Mouse (Mus musculus) liver, embryonic 16.5 days (tissue): ENCODE results near the gene Ercc6l2. TPM values are rescaled to one million over a fixed set of nuclear protein-coding genes. Genes with fewer than 3 reads are reported as not detected.
"Not testable (repeated sequence)": the region's sequence is repeated elsewhere in the genome, so short reads cannot be mapped to it uniquely, and the experiment has no call there.

Experiments
- ATAC-seq: fragments of 200-750 bp; cut with Nextera tagmentation; 2 replicates; pipeline ENCODE4 v1.8.0; 2017; ENCODE audit warnings: low read depth, mild to moderate bottlenecking, moderate number of reproducible peaks, moderate library complexity
- H3K27ac ChIP-seq: fragments of 300-500 bp; sonication (generic); 2 replicates; pipeline ENCODE4 v1.5.1; 2014; ENCODE audit warnings: mild to moderate bottlenecking, low read length
- H3K27me3 ChIP-seq: fragments of 300-500 bp; sonication (generic); 2 replicates; pipeline ENCODE4 v1.6.1; 2014; ENCODE audit warnings: low read depth, low read length, mixed read lengths; ENCODE audit not compliant: control insufficient read depth, insufficient read depth
- H3K36me3 ChIP-seq: fragments of 300-500 bp; sonication (generic); 2 replicates; pipeline ENCODE4 v1.6.1; 2014; ENCODE audit warnings: mild to moderate bottlenecking; ENCODE audit not compliant: control insufficient read depth, insufficient read depth
- H3K4me1 ChIP-seq: fragments of 300-500 bp; sonication (generic); 2 replicates; pipeline ENCODE4 v1.6.1; 2014; ENCODE audit warnings: low read depth, low read length, mixed read lengths; ENCODE audit not compliant: control insufficient read depth
- H3K4me2 ChIP-seq: fragments of 300-500 bp; sonication (generic); 2 replicates; pipeline ENCODE4 v1.6.1; 2014; ENCODE audit warnings: low read depth, low read length, mixed read lengths
- H3K4me3 ChIP-seq: fragments of 300-500 bp; sonication (generic); 2 replicates; pipeline ENCODE4 v1.5.1; 2014; ENCODE audit warnings: low read depth, mild to moderate bottlenecking, low read length
- H3K9ac ChIP-seq: fragments of 300-500 bp; sonication (generic); 2 replicates; pipeline ENCODE4 v1.6.1; 2014; ENCODE audit warnings: low read depth, low read length
- H3K9me3 ChIP-seq: fragments of 300-500 bp; sonication (generic); replicated peaks from 2 replicates; pipeline ENCODE4 v1.6.1; 2016; ENCODE audit warnings: low read length; ENCODE audit not compliant: control insufficient read depth
- WGBS: fragments of 180-500 bp; shearing (Covaris S2); extraction: QIAGEN DNeasy Blood & Tissue Kit; methylation state at CpG from one replicate; pipeline ENCODE4 v1.1.7; 2014; ENCODE audit not compliant: insufficient replicate concordance; 5-methylcytosine and 5-hydroxymethylcytosine counted together
- polyA plus RNA-seq: library from polyadenylated mRNA; unstranded; fragments of >200 nt; fragmentation: Nextera tagmentation; extraction: Ambion mirVana; gene quantifications from 2 replicates; pipeline ENCODE4 v1.2.1, GENCODE M21; 2015

The Ercc6l2 gene
- polyA plus RNA-seq, 1 experiment from 2014 or later: 7.7 TPM

DNA sequence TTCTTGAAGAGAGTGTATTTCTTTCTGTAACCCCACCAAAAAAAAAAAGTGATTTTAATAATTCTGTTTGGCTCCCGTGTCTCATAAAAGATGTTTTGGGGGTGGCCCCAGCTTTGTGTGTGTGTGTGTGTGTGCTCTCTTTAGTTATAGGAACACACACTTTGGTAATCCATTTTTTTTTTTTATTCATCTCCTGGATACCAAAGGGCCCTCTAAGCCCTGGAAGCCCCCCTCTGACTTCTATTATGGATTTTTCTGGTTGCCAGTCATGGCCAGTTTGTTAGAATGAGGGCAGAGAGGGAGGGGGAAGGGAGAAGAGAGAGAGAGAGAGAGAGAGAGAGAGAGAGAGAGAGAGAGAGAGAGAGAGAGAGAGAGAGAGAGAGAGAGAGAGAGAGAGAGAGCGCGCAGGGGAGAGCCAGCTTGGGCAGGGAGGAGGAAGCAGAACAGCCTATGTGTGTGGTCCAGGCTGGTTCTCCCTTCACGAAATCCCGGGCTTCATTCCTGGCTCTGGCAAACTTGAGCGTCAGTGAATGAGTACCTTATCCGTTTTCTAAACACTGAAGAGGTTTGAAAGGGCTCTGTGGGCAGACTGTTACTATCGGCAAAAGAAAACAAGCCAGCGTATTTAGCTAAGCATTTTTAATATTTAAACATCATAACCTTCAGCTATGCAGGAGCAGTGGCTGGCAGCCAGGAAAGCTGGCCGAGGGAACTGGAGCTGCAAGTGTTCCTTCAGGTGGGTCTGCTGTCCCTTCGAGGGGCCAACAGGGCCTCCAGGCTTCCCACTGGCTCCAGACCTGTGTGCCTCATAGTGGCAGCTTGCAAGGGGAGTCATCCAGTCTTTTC is 103.0 kb downstream of the Ercc6l2 start:
- Histone ChIP-seq H3K27me3 (no peaks in the 10 kb centered on the region), H3K4me1 (peaks cover 3% of the 10 kb centered on the region), H3K4me3 (no peak overlapping the region), H3K9ac (no peak overlapping the region), H3K36me3 (no peaks in the 10 kb centered on the region), H3K27ac (no peak overlapping the region), H3K9me3 (no peaks in the 10 kb centered on the region), H3K4me2 (no peak overlapping the region)
- 38% methylated on average over 11 of the region's 11 CpGs for WGBS
- no peak for ATAC-seq

DNA sequence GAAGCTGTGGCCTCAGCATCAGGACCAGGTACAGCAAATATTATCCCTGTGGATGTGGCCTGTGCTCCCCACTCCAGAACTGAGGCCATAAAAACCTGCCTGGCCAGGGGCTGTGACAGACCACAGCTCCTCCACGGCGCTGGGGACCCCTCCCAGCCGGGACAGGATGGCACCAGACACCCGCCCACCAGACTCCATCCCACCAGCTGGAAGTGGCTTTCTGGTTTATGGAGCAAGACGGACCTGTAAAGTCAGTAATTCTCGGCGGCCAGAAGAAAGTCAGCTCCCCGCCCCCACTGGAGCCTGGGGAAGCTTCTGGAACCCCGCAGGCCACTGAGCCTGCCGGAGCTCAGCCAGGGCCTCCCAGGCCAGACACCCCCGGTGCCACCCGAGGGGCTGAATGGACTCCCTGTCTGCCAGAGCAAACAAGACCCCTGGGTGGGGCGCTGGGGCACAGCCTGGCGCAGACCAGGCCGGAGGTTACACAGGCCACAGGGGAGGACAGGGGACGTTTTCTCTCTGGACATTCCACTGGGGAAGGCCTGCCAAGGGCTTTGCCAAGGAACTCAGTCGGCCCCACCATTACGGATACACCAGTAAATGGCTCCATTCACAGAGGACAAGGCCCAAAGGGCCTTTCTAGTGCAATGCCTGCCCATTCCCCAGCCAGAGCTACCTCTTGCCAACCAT is 103.8 kb downstream of the Ercc6l2 start:
- H3K4me1 ChIP-seq: peaks cover 3% of the 10 kb centered on the region
- no peaks in the 10 kb centered on the region for H3K27me3 ChIP-seq
- no peak overlapping the region for H3K4me3 ChIP-seq
- no peaks in the 10 kb centered on the region for H3K36me3 ChIP-seq
- no peak overlapping the region for H3K27ac ChIP-seq
- WGBS: 68% methylated on average over 18 of the region's 18 CpGs
- H3K9me3 ChIP-seq: no peaks in the 10 kb centered on the region
- no peak overlapping the region for H3K9ac ChIP-seq
- ATAC-seq: no peak
- no peak overlapping the region for H3K4me2 ChIP-seq

DNA sequence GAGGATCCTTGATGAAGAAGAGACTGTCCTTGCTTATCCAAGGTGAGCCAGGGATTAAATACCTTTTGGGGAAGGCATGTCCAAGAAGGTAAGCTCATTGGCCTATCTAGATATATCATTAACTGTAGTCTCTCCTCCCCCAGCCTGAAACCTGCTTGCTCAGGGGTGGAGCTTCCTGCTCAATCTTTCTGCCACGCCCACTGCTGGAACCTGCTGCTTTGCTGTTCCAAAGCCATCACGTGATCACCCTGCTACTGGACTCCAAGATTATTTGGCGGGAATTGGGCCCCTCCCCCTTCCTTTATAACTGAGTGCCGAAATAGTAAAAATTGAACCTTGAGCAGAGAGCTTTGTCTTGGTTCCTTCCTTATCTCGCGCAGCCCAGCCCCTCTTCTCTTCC is 109.0 kb downstream of the Ercc6l2 start:
- not testable (repeated sequence) for H3K4me3 ChIP-seq, H3K4me1 ChIP-seq, H3K36me3 ChIP-seq, H3K27me3 ChIP-seq, H3K4me2 ChIP-seq, ATAC-seq, H3K9ac ChIP-seq, H3K9me3 ChIP-seq, H3K27ac ChIP-seq
- WGBS: 20% methylated on average over 2 of the region's 6 CpGs

DNA sequence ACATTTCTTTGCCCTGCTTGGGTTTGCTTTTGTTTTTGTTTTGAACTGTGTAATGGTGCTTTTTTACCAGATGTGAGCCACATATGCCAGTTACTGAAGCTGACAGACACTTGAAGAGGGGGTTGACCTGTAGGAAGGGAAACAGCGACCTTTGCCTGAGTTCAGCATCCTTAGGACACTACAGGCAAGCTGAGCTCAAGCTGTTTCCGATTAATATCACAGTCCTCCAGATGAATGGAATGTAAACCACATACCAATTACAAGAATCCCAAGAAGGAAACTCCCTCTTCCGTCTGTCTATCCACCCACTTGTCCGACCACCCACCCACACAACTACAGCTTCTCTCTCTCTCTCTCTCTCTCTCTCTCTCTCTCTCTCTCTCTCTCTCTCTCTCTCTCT is 112.3 kb downstream of the Ercc6l2 start:
- H3K36me3 ChIP-seq: no peaks in the 10 kb centered on the region
- no peaks in the 10 kb centered on the region for H3K27me3 ChIP-seq
- 64% methylated on average over 4 of the region's 4 CpGs for WGBS
- H3K4me1 ChIP-seq: no peaks in the 10 kb centered on the region
- H3K4me3 ChIP-seq: no peak overlapping the region
- no peak overlapping the region for H3K27ac ChIP-seq
- no peak overlapping the region for H3K9ac ChIP-seq
- H3K4me2 ChIP-seq: no peak overlapping the region
- H3K9me3 ChIP-seq: no peaks in the 10 kb centered on the region
- no peak for ATAC-seq

DNA sequence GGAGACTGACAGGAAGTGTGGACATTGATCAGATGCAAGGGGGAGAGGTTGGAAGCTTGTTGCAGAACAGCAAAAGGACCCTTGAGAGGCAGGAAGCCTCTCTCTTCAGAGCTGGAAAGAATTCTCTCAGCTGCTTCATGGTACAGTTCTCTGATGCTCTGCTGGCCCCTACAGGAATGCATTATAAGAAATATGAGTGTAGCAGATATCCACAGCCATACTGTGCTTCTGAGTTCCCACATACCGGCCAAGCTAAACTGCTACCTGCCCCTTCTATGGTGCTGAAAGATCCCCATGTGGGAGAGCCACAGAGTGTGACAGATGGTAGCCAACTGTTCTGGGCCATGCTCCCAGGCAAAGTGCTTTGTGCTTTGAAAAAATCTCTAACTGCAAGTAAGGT is 114.3 kb downstream of the Ercc6l2 start:
- 39% methylated on average over 1 of the region's 1 CpGs for WGBS
- H3K9ac ChIP-seq: no peak overlapping the region
- no peak overlapping the region for H3K27ac ChIP-seq
- ATAC-seq: no peak
- no peaks in the 10 kb centered on the region for H3K27me3 ChIP-seq
- H3K9me3 ChIP-seq: no peaks in the 10 kb centered on the region
- no peaks in the 10 kb centered on the region for H3K4me1 ChIP-seq
- H3K4me2 ChIP-seq: no peak overlapping the region
- no peaks in the 10 kb centered on the region for H3K36me3 ChIP-seq
- no peak overlapping the region for H3K4me3 ChIP-seq

DNA sequence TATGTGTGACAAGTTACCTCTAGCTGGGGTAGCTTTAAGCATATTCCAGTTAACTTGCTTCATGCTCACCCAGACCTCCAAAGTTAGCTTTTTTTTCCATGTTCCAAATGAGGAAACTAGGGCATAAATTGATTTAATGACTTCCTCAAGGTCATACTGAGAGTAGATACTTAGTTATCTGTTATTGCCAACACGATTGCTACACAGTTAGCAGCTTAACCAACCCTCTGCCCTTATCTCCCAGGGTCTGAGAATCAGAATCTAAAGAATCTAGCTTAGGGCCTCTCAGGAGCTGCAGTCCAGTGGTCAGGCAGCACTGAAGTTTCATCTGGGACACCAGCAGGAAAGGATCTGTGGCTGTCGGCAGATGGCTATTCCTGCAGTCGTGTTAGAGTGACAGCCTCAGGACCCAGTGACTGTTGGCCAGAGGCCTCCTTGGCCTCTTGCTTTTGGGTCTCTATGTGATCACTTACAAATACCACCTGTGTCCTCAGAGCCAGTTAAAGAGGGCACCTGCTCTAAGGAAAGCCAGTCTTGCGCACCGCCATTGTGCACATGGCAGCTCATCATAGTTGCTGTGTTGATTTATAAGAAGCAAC is 115.0 kb downstream of the Ercc6l2 start:
- Histone ChIP-seq H3K4me1 (no peaks in the 10 kb centered on the region), H3K27ac (no peak overlapping the region), H3K9ac (no peak overlapping the region), H3K4me2 (no peak overlapping the region), H3K4me3 (no peak overlapping the region), H3K36me3 (no peaks in the 10 kb centered on the region), H3K9me3 (no peaks in the 10 kb centered on the region), H3K27me3 (no peaks in the 10 kb centered on the region)
- no peak for ATAC-seq
- WGBS: 51% methylated on average over 5 of the region's 5 CpGs

DNA sequence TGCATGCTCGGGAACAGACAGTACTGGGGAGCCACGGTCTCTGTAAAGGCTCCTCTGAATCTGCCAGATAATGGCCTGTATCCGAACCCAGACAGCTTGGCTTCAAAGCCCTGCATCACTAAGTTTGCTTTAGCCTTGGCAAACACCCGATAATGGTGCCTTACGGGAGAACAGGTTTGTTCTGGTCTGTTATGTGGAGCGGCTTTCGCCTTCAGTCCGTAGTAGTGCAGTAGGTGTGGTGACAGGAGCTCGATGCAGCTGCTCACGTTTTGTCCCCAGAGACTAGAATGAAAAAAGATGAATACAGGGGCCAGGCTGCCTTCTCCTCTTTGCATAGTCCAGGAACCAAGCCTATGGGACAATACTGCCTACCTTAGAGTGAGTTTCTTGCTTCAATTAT is 115.5 kb downstream of the Ercc6l2 start:
- H3K4me2 ChIP-seq: no peak overlapping the region
- H3K9ac ChIP-seq: no peak overlapping the region
- no peaks in the 10 kb centered on the region for H3K36me3 ChIP-seq
- H3K4me3 ChIP-seq: no peak overlapping the region
- no peak for ATAC-seq
- WGBS: 58% methylated on average over 10 of the region's 10 CpGs
- no peaks in the 10 kb centered on the region for H3K4me1 ChIP-seq
- H3K27me3 ChIP-seq: no peaks in the 10 kb centered on the region
- H3K9me3 ChIP-seq: no peaks in the 10 kb centered on the region
- H3K27ac ChIP-seq: no peak overlapping the region

- H3K9me3 ChIP-seq: no peaks in the 10 kb centered on the region
- no peaks in the 10 kb centered on the region for H3K36me3 ChIP-seq
- ATAC-seq: no peak
- H3K27me3 ChIP-seq: no peaks in the 10 kb centered on the region
- WGBS: 28% methylated on average over 9 of the region's 9 CpGs
- H3K4me3 ChIP-seq: no peak overlapping the region
- no peaks in the 10 kb centered on the region; the same call in 1 of the 2 replicates for H3K4me1 ChIP-seq
- no peak overlapping the region for H3K9ac ChIP-seq
- H3K4me2 ChIP-seq: peak overlapping the region; percentile 10
- no peak overlapping the region for H3K27ac ChIP-seq
Measured at GRCm38 (mm10) chr13:63936369-63936768, 121.3 kb downstream of the Ercc6l2 start.

GRCm38 (mm10) chr13:63940257-63940656 is 125.2 kb downstream of the Ercc6l2 start:
- Histone ChIP-seq H3K27me3 (no peaks in the 10 kb centered on the region), H3K4me1 (no peaks in the 10 kb centered on the region; the same call in 1 of the 2 replicates), H3K27ac (no peak overlapping the region), H3K9me3 (no peaks in the 10 kb centered on the region), H3K4me2 (no peak overlapping the region), H3K36me3 (no peaks in the 10 kb centered on the region), H3K9ac (no peak overlapping the region), H3K4me3 (no peak overlapping the region)
- no peak for ATAC-seq
- 30% methylated on average over 1 of the region's 1 CpGs for WGBS
